Mouse (Mus musculus): ENCODE data around the gene Gabarapl2. TPM values are rescaled to one million over a fixed set of nuclear protein-coding genes. Genes with fewer than 3 reads are reported as not detected.

Gabarapl2 gene
- polyA plus RNA-seq (2012; rRNA removed), result 7.7 and 18.7 TPM in 2 replicates

GRCm38 (mm10) chr8:111940171-111941100 is at the start of gene Gabarapl2:
Gene Gabarapl2 (plus strand): TSS chr8:111940703.

DNA sequence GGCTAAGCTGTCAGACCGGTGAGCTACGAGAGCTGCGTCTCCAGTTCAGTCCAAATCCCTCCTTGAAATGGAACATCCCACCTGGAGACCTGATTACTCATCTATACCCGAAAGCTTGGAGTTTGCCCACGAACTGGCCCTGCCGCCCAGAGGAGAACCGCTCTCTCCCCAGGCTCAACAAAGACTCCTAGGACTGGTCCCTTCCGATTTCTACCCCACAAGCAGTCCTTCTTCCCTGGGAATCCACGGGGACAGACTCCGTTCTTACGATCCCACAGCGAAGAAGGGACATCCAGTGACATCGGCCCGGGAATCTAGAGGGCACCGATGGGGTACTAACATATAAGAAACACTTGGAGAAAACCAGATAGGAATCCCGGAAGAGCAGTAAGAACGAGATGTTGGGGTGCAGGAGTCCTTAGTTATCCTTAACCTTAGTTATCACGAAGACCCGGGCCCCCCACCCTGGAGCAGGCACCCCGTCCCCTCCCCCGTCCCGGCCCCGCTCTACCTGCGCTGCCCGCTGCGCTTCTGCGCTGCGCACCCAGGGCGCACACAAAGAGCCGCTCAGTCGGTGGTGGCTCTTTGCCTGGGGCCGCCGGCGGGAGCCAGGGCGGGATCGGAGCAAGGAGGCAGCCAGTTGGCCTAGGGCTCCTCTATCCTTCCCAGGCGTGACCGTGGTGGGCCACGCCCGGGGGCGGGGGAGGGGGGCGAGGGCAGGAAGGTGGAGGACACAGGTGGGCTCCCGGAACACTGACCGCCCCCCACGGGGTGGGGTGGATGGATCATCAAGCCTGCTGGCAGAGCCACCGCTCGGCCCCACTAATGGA is 30.7 kb upstream of the Gabarapl2 start, which contains the start of gene Chst5:
Chst5 (minus strand) TSS at position 827 of the 830 bp plus-strand sequence.

DNA sequence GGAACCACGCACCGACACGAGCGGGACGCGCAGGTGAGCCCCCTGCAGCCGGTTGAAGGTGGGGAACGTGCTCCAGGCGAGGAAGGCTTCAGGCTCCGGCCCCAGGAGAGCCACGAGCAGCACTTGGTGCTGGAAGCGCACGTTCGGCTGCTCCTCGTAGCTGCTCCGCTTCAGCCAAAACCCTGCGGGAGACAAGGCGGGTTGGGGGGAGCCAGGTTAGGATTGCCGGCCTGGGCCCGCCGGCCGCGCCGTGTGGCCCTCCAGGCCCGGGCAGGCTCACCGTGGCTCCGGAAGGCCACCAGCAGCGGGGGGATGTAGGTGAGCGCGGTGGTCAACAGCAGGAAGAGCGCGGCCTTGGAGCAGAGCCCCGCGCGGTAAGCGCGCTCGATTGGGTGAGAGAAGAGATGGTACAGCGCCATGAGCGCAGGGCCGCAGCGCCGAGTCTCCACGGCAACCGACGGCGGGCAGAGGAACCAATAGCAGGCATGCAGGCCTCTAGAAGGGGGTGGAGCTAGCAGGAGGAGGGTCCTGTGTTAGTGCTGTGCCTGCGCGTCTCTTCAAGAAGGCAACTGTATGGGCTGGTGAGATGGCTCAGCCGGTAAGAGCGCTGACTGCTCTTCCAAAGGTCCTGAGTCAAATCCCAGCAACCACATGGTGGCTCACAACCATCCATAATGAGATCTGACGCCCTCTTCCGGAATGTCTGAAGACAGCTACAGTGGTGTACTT is 7.0 kb upstream of the Gabarapl2 start, which contains the start of gene Tmem231:
Tmem231 (minus strand) TSS at position 534 of the 729 bp plus-strand sequence.

DNA sequence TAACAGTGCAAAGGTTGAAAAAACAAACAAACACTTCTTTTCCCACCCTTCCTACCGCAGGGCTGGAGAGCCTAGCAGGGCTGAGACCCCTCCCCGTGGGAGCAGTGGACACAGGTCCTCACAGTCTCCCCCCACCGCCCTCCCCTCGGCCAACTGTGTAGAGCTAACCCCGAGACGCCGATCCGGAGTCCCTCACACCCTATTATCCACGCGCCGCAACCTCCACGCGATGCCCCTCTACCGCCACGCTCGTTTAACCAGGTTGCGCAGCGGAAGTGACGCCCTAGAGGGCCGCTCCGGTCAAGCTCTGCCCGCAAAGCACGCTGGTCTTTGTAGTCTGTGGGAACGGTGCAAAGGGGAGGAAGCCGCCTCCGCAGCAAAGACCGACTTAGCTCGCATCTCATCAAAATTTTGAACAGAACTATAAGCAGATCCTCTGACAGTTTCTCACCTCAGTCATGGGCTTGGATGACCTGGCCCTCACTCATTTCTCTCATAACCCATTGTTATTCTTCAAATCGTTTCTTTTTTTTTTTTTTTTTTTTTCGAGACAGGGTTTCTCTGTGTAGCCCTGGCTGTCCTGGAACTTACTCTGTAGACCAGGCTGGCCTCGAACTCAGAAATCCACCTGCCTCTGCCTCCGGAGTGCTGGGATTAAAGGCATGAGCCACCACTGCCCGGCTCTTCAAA is 51.7 kb downstream of the Gabarapl2 start, which contains the start of gene Adat1:
Adat1 (minus strand) TSS at position 290 of the 690 bp plus-strand sequence.

Other genes starting within 250 kb of the Gabarapl2 start
- 4.6 and 15.5 TPM in 2 replicates for gene Ctrb1, start 249.7 kb upstream of the Gabarapl2 start, polyA plus RNA-seq (2012; rRNA removed)
- gene Bcar1, start 196.9 kb upstream of the Gabarapl2 start, polyA plus RNA-seq (2012; rRNA removed), result 108 and 120 TPM in 2 replicates
- 1.6 and 2.8 TPM in 2 replicates for gene Cfdp1, start 86.4 kb upstream of the Gabarapl2 start, polyA plus RNA-seq (2012; rRNA removed)
- 3.1 and 3.2 TPM in 2 replicates for gene Tmem170, start 64.0 kb upstream of the Gabarapl2 start, polyA plus RNA-seq (2012; rRNA removed)
- gene Chst5, start 30.3 kb upstream of the Gabarapl2 start, polyA plus RNA-seq (2012; rRNA removed), result 0.60 and 0.97 TPM in 2 replicates
- 13.9 and 16.6 TPM in 2 replicates for gene Tmem231, start 6.8 kb upstream of the Gabarapl2 start, polyA plus RNA-seq (2012; rRNA removed)
- gene Adat1, start 51.6 kb downstream of the Gabarapl2 start, polyA plus RNA-seq (2012; rRNA removed), result 3.3 and 4.4 TPM in 2 replicates
- gene Kars, start 70.6 kb downstream of the Gabarapl2 start, polyA plus RNA-seq (2012; rRNA removed), result 49.8 and 61.8 TPM in 2 replicates
- gene Terf2ip, start 70.7 kb downstream of the Gabarapl2 start, polyA plus RNA-seq (2012; rRNA removed), result 17.7 and 21.8 TPM in 2 replicates
- not detected in 2 replicates for gene Gm6793, start 74.3 kb downstream of the Gabarapl2 start, polyA plus RNA-seq (2012; rRNA removed)